Mouse (Mus musculus) testis, postnatal 10 days (tissue): ENCODE measurements around the gene Pou5f2.

Experiments used
- DNase-seq: peaks from one replicate; pipeline ENCODE4 v3.0.0; 2021; ENCODE audit warnings: low spot score

Gene Pou5f2

GRCm38 (mm10) chr13:78024683-78025294 lies at the start of gene Pou5f2:
Pou5f2 (plus strand) TSS chr13:78024902.
- DNase-seq = peak; percentile 62

DNA sequence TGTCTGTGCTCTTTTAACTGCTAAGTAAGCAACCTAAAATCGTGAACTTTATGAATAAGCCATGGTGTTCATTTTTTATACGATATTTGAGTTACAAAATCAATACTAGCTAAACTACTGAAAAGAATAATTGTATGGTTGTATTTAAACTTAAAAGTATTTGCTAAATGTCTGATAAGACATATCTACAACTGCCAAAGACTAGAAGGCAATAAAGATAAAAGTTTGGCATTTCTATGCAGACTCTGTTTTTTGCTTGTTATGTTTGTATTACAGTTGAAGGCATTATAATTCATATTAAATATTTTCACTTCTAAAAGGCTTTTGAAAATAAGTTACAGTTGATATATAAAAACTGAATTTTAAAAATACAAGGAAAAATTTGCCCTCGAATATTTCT lies 48.5 kb upstream of the Pou5f2 start:
- DNase-seq = no peak

GRCm38 (mm10) chr13:77977121-77977520 lies 47.6 kb upstream of the Pou5f2 start:
- no peak for DNase-seq

- peak; percentile 51 for DNase-seq
These were observed 42.4 kb upstream of the Pou5f2 start for GRCm38 (mm10) chr13:77982105-77982851.

- no peak for DNase-seq
These were observed 41.9 kb upstream of the Pou5f2 start for GRCm38 (mm10) chr13:77982852-77983202.

DNA sequence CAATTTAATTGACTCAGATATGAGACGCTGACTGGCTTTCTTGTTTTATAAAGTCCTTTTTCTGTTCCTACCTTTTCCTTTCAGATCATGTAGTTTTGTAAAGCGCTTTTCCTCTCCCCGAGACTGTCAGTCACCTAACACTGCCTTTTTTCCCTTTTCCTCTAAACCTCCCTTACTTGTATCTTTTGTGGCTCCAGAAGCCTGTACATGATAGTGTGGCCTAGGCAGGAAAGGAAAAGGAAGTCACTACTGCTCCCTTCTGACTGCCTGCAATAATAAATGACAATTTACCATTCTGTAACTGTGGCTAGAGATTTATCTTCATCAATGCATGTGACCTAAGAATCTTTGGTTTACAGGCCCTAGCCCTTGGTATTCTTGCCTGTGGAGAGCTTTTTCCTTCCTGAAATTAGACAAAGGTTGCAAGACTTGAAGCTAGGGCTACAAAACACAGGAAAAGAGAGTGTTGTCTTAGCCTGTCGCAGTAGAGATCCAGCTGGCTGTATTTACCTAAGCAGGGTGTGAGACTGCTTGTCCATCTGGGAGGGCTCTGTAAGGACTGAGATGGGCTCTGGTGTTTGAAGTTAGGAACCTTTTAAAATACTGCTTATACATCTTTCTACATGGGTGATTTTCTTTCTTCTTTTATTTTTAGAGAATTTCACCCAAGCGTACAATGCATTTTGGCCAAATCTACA lies 33.4 kb upstream of the Pou5f2 start:
- DNase-seq = no peak

- DNase-seq = no peak
These were observed 20.1 kb upstream of the Pou5f2 start for GRCm38 (mm10) chr13:78004649-78005048.

DNA sequence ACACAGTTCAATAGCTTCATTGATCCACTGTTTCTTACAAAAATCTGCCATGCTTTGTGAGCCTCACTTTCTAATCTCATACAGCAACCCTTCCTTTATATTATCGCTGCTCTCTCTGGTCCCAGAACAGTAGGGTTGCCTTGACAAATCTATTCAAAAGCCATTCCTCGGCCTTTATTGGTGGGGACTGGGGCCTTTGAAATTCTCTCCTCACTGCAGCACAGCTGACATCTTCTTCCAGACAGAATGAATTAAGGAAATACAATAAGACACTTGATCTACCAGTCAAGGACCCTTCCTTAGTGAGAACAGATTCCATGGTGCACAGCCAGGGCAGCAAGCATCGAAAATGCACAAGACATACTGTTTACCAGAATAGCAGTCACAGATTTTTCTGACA lies 19.4 kb upstream of the Pou5f2 start:
- no peak for DNase-seq

DNA sequence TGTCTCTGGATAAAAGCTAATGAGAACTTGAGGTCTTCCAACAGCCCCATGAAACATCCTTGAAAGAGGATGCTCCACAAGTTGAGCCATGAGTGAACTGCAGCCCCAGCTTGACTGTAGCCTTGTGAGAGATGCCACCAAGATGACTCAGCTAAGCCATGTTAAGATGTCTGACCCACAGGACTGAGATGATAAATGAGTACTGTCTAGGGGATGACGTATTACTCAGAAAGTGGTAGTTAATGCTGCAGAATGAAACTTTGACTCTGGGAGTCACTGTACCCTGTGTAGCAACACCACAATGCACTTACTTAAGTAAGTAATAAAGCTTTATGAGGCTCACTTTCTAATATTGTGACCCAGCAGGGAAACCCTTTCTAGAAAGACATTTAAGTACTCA lies 14.5 kb upstream of the Pou5f2 start:
- DNase-seq = no peak

DNA sequence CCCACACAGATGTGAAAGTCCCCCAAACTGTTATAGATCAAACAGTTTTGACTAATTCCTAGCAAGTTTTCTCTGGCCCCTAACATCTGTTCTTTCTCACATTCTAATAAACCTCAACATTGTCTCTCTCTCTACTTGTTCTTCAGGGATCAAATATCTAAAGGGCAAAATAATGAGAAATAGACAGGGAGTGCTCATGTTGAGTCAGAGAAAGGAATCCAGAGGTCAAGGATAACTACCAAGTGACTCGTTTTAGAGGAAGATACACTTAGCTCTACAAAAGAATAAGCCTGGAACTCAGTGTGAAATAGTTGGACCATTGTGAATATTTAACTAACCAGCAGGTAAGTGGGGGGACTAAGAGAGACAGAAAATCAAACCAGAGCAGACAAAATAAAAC lies 8.1 kb downstream of the Pou5f2 start:
- no peak for DNase-seq

DNA sequence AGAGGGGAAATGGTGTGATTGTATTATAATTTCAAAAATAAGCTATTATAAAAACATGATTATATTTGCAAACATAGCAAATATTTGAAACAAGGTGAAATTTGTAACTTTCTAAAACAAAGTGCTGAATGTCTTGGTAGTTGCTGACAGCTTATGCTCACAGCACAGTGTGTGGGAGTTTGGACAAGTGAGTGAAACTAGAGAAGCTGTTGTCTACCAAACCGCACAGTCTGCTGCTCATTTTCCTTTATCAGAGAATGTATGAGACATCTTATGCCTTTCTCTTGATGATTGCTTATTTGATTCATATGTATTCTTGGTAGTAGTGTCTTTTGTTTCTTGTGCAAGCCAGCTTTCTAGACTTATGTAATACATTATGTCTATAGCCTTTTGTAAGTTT lies 12.5 kb downstream of the Pou5f2 start:
- no peak for DNase-seq

DNA sequence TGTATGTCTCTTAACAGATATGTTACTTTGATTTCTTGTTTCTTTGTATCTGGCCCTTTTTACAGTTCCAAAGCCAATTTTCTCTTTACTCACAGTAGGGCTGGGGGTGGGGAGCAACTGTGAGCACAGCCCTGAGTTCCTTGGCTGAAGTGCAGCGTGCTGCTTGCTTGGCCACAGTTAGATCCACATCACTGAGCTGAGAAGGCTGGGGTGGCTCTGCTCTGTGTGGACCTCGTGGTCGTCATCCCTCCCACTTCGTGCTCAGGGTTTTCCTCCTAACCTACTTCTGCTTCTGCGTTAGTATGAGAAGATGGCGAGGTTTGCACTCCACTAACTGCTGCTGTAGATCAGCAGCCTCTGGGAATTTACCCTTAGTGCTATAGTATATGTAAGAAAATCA lies 18.5 kb downstream of the Pou5f2 start:
- DNase-seq = no peak

DNA sequence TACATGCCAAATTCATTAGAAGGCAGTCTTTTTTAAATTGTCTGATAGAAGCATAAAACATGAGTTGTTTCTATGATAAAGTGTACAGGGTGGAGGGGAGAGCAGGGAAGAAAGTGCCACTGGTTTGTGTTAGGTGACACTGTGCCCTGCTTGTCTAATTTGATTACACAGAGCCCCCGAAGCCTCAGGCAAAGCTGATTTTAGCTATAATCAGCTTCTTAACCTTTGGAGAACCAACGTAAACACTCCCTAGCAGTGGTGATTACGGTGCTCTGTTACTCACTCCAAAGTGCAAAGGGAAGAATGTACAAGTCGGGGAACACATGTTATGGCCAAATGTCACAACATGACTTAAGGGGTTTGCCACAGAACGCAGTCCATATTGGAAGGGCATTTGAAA lies 20.4 kb downstream of the Pou5f2 start:
- no peak for DNase-seq
